Mouse (Mus musculus) cerebellum, adult 2 months (tissue): ENCODE results near the gene Actn1.

Experiments used
- CTCF ChIP-seq: fragments of 200-500 bp; IDR thresholded peaks from 2 replicates; pipeline ENCODE4 v1.5.1; 2011; ENCODE audit warnings: low read depth, mild to moderate bottlenecking, control low read depth, low read length, moderate library complexity, borderline replicate concordance; ENCODE audit not compliant: insufficient read depth
- POLR2A ChIP-seq: fragments of 200-500 bp; IDR thresholded peaks from 2 replicates; pipeline ENCODE4 v1.6.1; 2011; ENCODE audit warnings: low read length, control low read depth, borderline replicate concordance; ENCODE audit not compliant: insufficient read depth

DNA sequence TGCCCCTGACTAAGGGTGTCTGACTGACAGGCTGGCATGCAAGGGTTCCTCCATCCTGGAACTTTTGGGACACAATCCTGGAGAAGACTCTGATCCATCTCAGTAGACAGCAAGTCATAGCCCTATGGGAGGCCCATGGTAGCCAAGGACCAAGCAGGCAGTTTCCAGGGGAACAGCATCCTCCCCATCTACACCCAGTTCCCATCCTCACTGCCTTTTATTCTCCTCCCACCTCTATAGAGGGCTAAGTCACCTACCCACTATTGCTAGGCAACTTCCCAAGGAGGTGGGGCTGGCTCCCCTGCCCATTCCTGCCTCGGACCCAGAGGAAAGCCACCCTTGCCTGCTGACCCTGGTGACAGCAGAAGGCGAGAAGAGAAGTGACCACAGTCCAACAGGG is 8.2 kb downstream of the Actn1 start:
- TF ChIP-seq CTCF: no peak
- TF ChIP-seq POLR2A: no peak
